Mouse (Mus musculus) embryo, embryonic 11 days (tissue): Measurements from ENCODE around the gene Camta1.

Source experiments
- DNase-seq: peaks from one replicate; pipeline ENCODE4 v3.0.0-alpha.2; 2015

The Camta1 gene

DNA sequence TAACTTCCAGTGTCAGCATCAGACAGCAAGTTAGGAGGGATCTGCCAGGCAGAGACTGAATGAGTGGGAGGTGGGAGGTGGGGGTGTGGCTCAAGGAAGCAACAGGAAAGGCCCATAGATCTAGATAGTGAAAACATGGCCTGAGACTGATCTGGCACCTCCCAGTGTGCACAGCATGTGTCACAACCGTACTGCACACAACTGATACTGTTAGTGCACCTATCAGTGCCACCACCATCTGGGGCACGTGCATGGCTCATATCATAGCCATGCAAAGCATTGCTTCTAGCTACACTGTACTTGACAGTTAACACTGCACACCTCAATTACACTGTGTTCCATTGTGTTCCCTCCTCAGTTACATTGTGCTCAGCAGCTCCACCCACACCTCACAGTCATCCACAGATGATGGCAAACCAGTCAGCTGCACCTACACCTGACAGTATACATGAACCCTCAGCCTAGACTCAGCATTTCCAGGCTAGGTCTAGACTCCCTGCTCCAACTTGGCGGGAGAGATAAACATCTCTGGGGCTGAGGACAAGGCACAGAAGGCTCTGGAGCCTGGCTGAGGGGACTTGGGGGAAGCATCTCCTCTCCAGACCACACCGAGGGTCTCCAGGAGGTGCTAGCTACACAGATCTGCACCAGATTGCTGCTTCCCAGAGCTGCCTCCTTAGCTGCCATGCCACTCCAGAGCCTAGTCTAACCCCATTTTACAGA lies 131.5 kb downstream of the Camta1 start:
- DNase-seq = no peak

DNA sequence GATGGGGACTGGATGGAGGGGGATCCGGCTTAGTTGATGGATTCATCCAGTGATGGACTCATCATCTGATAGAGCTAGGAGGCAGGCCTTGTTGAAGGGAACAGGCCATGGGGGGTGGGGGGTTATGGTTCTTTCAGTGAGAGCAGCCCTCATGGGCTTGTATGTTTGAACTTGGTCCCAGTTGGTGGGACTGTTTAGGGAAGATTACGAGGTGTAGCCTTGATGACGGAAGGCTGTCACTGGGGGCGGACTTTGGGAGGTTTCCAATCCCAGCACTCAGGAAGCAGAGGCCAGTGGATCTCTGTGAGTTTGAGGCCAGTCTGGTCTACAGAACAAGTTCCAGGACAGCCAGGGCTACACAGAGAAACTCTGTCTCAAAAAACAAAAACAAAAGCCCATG lies 132.6 kb downstream of the Camta1 start:
- no peak for DNase-seq

DNA sequence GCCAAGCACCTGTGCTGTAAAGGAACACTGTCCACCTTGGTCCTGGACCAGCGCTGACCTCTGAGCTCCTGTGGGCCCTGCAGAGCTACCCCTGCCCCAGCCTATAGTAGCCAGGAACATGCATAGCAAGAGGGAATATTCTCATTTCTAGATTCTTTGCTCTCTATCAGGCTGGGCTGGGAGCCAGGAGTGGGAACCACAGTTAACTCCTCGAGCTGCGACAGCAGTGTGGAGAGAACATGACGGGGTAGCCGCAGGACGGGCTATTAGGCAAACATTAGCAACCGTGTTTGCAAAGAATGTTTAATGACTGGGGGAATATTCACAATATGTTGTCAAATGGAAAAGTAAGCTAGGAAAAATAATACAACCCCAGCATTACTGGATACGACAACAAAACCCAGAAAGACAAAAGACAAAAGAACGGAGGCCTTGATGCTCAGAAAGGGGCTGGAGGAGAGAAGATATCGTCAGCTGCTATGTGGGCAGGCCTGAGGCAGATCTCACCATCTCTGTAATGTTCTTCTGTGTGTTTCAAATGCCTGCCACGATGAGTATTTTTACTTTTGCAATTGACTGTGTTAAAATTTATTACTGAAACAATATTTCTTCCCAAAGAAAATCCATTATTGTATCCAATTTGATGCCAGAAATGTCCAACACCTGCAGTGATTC lies 133.1 kb downstream of the Camta1 start:
- no peak for DNase-seq

DNA sequence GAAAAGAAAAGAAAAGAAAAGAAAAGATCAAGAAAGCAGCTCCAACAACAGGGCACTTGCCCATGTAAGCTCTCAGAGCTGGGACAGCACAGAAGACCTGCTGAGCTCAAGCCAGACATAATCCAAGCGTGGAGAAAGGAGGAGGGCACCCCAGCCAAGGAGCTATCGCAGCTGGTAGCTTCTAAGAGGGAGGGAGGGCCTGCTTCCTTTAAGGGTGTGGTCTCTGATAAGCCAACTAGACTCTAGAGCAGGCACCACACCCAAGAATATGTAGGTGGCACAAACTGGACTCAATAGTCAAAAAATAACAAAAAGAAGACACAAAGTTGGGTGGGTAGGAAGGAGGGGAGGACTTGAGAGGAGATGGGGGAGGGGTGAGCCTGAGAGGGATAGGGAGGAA lies 135.3 kb downstream of the Camta1 start:
- no peak for DNase-seq

DNA sequence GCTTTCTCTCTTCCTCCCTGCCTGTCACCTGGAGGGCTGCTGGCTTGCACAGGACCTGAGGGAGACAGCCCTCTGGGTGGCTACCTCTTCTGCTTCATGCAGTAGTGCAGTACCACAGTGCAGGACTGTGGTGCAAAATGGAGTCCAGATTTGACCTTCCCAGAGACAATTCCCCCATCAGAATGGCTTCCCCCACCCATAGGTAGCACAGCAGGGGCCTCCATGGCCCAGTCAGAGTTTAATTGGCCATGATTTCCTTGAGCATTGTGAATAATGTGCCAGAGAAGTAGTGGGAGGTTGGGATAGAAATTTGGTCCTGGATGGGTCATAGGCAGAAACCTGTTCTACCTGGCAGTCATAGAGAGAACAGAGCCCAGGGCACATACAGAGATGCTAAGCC lies 136.8 kb downstream of the Camta1 start:
- DNase-seq = no peak

DNA sequence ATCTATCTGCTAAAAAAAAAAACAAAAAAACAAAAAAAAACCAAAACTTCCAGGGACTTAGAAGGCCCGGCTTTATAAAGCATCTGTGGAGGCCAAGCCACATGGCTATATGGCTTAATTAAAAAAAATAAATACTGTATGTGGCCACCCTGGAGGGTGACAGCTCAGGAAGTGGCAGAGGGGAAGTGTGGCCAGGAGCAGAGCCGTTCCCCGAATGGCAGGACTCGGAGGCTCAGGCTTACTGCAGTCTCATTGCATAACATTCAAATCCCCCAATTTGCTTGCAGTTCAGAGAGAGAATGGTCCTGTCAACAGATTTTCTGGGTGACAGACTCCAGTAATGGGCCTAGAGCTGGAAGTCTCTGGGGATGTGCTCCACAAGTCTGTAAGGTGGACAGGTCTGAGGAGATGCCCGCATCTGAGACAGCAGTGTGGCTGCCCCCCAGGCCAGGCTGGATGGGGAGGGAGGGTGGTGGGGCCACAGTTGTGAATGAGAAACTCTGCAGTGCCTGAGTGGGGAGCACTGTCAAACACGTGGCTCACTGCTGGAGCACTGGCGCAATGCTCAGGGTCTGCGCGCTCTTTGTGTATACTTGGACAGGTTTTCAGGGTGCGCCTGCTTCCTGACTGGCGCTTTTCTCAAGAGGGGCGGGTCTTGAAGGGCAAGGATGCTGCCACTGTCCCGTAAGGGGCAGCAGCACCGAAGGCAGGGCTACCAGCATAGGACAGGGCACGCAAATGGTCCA lies 140.8 kb downstream of the Camta1 start:
- DNase-seq = no peak

DNA sequence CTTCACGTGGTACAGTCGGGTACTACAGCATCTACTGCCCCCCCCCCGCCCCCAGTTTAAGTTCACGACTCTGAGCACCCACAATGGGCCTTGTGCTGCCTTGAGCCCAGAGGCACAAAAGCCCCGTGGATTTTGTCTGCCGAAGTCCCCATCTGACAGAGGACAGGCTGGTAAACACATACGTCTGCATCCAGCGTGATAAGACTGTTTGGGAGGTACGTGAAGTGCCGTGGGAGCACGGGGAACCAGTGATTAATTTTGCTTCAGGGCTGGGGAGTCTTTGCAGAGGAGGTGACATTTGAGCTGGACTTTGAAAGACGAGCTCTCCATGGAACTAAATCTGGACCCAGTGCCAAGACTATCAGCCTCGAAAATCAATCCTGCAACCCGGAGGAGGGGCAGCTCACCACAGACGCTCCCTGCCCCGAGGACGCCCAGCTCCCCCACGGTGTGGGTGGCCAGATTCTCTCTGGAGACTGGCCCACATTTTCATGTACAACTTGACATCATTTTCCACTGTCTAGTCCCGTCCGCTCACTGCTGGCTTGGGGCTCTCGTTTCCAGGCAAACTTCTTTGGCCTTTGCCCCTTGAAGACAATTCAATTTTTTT lies 142.7 kb downstream of the Camta1 start:
- DNase-seq = no peak

DNA sequence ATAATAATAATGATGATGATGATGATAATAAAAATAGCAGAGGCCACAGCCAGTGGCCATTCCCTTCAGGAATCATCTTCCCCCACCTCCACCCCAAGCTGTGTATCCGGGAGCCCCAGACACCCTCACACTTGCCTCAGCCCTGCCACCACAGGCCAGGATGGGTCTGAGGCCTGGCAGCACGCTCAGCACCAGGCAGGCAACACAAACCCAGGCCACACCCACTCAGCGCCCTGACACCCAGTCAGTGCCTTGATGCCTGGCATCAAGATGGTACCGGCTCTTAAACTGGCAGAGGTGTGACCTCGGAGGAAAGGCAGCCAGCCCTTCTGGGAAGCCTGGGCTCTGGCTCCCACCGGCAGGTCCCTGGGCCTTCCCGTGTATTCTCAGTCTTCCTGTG lies 143.8 kb downstream of the Camta1 start:
- no peak for DNase-seq

DNA sequence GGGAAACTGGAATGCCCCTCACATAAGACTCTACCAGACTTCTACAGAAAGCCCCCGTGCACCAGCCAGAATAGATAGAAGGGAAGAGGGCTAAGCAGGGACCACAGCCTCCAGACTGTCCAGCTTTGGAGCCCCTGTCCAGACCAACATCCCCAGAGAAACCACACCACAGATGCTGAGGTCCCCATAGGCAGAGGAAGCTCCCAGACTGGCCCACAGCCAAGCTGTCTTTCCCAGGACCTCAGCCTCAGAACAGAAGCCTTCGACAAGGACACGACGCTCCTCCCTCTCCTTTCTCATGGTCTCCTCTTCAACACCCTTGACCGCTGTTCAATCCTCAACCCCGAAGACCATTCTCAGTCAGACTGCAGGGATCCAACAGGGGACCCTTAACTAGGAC lies 148.0 kb downstream of the Camta1 start:
- DNase-seq = no peak

DNA sequence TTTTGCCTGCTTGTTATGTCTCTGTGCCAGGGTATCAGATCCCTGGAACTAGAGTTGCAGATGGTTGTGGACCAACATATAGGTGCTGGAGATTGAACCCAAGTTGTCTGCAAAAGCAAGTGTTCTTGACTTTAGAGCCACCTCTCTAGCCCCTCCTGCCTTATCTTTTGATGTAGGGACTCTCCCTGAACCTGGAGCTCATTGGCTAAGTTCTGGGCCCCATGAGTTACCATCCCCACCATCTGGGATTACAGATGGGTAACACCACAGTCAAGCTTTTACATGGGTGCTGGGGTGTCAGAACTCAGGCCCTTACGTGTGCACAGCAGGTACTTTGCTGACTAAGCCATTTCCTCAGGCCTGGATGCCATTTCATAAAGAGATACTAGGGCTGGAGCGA lies 150.3 kb downstream of the Camta1 start:
- DNase-seq = no peak

DNA sequence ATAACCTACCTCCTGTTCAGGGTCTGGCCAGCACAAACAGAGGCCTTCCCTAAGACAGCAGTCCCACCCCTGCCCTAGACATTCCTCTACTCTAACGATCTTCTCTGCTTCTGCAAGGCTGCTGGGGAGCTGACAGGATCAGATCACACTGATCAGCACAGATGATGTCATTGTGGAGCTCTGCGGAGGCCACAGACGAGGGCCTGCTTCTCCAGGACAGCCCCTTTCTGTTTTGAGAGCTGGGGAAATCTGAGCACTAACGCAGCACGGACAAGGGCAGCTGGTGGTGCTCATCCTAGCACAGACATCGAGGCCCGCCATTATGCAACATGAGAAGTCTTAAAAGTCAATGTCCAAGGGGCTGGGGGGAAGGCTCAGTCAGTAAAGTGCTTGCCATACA lies 151.2 kb downstream of the Camta1 start:
- DNase-seq = peak; percentile 59

DNA sequence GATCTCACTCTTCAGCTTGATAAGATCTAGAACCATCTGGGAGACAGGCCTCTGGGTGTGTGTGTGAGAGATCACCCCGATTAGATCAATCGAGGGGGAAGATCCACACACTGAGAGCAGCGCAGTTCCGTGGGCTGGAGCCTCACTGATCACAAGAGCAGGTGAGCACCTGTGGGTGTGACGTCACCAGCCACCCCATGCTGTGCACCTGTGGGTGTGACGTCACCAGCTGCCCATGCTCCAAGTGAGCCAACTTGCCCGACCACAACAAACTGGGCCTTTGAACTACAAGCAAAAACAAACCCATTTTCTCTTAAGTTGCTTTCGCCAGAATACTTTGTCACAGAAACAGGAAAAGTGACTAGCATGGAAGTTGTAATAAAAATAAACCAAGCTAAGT lies 152.4 kb downstream of the Camta1 start:
- no peak for DNase-seq

DNA sequence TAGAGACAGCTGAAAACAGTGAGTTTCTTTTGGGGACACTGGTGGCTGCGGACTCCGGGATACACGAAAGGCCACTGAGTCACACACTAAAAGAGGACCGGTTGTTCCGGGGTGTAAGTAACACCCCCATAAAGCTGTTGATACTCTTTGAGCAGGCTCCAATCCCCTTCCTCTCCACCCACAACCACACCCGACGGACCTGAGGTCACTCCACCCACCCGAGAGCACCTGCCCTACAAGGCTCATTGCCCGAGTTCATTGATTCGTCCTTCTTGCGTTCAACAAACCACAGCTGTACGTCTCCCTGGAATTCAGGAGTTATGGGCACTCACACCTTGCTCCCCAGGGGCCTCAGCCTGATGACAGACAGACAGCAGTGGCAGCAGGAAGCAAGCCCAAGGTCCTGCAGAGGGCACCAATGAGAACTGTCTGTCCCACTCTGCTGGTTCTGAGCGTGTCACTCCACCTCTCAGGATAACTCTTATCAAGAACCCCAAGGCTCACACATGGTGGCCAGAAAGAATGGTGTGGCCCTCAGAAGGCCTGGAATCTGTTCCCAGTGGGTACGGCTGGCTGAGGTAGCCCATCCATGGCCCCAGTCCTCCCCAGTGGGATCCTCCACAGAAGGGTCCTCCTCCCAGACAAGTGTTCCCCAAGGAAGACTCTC lies 158.5 kb downstream of the Camta1 start:
- no peak for DNase-seq

DNA sequence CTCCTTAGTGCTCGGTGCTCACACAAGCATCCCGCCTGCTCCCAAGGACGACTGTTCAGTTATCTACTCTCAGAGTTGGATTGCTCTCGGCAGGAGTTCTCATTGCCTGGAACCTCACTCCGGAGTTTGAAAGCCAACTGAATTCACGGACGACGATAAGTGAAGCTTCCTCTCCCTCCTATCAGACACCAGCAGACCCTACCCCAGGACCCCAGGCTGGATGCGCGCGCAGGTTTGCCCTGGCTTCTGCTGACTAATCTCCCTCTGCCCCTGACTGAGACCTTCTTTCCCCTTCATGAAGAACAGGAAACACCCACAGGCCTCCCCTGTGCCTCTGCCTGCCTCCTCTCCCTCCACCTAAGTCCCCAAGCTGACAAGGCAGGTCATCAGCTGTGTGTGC lies 159.2 kb downstream of the Camta1 start:
- DNase-seq = no peak

DNA sequence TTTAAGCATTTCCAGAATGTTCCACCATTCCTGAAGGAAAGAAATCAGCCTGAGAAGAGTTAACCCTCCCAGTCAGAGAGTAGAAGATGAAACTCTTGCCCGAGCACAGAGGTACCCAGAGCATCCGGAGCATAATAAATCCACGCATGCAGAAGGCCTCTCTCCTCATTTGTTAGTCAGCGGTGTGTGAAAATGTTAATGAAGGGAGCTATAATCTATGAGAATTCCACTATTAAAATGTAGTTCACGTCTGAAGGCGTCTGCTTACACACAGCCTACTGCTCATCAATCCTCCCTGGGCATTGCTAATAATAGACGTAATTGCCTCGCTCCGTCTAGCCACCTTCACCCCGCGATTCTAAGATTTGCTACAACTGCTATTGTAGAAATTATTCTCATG lies 165.7 kb downstream of the Camta1 start:
- no peak for DNase-seq

DNA sequence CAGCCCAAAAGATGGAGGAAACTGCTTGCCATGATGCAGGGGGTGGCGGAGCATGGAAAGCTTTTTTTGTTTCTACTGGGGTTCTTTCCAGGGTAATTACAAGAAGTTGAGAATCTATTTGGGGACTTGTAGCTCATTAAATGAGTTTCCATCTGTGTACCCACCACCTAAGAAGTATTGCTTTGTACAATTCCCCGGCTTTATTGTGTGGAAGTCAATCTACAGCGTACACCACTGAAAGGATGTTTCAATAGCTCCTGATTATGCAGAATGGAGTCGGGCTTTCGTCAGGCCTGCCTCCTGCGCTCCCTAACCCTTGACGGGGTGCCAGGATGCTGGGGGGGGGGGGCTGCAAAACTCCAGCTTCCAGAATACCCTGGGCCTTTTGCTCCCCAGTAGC lies 167.1 kb downstream of the Camta1 start:
- DNase-seq = no peak

DNA sequence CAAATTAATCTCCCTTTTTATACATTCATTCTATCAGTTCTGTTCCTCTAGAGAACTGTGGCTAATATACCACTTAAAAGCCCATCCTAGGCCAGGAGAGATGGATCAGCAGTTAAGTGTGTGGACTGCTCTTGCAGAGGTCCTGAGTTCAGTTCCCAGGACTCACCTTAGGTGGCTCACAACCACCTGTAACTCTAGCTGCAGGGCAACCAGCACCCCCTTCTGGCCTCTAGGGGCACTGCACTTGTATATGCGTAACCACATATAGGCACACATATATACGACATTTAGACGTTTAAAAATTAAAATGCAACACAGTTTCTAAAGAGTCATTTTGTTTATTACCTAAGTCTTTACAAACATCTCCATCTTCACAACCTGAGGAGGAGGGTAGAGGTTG lies 167.6 kb downstream of the Camta1 start:
- no peak for DNase-seq

DNA sequence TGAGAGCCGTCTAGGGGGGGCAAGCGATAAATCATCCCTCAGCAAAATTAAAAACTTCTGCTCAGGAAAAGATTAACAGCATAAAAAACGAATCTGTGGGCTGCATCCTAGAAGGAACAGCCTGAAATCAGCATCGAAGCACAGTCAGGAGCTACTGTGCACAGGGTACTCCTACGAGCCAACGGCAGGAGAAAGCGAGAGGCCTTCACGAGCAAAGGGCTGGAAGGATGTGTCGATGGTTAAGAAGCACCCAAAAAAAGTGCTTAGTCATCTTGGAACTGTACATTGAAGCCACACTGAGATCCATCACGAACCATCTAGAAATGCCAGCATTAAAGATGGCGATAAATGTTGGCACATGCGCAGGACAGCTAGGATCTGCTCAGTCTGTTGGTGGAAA lies 171.6 kb downstream of the Camta1 start:
- DNase-seq = no peak

DNA sequence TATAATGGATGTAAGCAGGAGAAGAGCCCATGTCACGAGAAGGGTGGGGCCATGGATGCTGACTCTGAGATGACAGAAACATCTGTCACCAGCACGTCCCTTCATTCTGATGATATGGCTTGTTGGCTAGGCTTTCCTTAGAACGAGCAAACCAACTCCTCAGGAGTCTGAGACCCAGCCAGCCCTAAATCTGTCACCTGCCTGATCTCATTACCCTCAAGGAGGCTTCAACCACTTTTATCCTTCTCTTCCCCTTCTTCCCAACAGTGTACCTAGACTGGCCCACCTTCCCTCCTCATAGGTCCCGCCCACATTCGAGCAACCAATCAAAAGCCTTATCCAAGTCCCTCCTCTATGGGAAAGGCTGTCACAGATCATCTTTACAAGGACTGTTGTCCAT lies 173.5 kb downstream of the Camta1 start:
- no peak for DNase-seq

DNA sequence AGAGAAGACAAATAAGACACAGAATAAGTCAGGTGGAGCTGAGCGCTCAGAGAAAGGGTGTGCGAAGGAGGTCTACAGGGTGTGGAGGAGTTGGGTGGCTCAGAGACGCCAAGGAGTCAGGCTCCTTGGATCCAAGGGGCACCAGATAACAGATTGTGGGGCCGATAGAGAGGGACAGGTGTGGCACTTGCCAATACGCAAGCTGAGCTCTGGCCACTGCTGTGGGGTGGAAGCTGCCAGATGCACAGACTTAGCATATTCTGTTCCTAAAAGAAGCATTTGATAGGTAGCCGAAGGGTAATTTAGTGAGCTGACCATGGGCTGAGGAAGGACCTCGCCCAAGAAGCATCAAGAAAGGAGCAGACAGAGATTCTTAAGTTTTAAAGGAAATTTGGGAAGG lies 177.1 kb downstream of the Camta1 start:
- no peak for DNase-seq

DNA sequence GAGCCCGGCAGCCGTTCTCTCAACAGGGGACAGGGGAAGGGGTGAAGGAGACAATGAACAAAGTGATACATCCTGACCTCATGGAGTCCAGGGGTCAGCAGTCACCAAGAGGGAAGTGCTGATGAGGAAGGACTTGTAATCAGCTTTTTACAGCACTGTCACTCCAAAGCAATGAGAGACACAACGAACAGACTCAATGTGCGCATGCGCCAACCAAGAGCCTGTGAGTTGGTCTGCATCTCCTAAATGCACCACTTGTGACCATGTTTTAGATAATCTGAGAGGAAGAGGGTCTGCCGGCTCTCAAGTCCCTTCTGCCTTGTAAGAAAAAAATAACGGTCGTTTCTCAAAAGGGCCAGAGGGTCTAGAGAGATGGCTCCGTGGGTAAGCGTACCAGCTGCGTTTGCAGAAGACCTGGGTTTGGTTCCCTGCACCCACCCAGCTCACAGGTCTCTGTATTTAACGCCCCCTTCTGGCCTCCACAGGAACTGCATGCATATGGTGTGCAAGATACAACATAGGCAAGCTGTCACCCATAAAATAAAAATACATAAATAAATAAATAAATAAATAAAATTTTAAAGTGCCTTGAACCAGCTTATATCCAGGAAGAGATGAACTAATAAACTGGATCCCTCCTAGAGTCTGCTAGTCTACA lies 178.7 kb downstream of the Camta1 start:
- DNase-seq = no peak

DNA sequence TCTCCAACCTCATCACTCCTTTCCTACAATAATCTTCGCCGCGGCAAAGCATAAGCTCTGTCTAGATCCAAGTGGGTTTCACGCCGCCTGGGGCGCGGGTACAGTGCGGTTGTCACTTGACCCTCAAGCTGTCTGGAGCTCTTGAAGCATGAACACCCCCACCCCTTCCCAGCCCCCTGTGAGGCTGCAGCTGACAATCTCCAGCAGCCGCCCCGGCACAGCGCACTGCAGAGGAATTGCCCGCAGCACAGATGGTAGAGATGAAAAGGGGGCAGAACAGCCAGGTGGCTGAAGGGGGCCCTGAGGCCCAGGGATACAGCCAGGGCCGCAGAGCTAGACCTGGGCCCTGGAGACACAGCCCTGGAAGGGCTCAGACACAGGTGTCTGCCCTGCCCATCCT lies 189.2 kb downstream of the Camta1 start:
- DNase-seq = no peak

DNA sequence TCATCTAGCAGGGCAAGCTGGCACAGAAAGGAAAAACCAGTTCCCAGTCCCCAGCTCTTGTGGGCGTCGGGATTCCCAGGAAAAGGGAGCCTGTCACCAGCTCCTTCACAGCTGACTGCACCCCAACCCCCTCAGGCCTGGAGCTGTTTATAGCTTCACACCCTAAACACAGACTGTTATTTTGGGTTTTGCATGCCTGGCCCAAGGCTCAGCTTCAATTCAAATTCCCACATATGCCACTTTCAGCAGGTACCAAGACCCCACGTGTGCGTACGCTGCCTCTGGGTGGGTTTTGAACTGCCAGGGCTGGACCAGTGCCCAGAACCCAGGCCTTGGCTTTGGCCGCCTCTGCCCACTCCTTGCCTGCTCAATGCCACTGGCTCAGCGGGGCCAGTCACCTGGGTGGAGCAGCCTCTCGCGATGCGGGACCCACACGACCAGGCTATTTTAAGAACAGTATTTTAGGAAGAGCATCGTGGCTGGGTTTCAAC lies 195.2 kb downstream of the Camta1 start:
- DNase-seq = no peak
